Mouse (Mus musculus) ES-E14 (cell line): Measurements from ENCODE around the gene Cadps.

ENCODE experiments used
- CHD2 ChIP-seq: IDR thresholded peaks from 2 replicates; pipeline ENCODE4 v1.6.1; 2014; ENCODE audit warnings: mild to moderate bottlenecking, low read depth, low read length, inconsistent platforms
- HCFC1 ChIP-seq: IDR thresholded peaks from 2 replicates; pipeline ENCODE4 v1.6.1; 2012; ENCODE audit warnings: low read length, inconsistent platforms, borderline replicate concordance; ENCODE audit not compliant: insufficient read depth
- MAFK ChIP-seq: IDR thresholded peaks from 2 replicates; pipeline ENCODE4 v1.6.1; 2014; ENCODE audit warnings: mild to moderate bottlenecking, low read depth, low read length, inconsistent platforms; ENCODE audit not compliant: insufficient read depth
- ZC3H11A ChIP-seq: IDR thresholded peaks from 2 replicates; pipeline ENCODE4 v1.6.1; 2012; ENCODE audit warnings: low read depth, mild to moderate bottlenecking, inconsistent platforms, low read length, borderline replicate concordance
- ZNF384 ChIP-seq: IDR thresholded peaks from 2 replicates; pipeline ENCODE4 v1.6.1; 2012; ENCODE audit warnings: low read depth, low read length, inconsistent platforms

DNA sequence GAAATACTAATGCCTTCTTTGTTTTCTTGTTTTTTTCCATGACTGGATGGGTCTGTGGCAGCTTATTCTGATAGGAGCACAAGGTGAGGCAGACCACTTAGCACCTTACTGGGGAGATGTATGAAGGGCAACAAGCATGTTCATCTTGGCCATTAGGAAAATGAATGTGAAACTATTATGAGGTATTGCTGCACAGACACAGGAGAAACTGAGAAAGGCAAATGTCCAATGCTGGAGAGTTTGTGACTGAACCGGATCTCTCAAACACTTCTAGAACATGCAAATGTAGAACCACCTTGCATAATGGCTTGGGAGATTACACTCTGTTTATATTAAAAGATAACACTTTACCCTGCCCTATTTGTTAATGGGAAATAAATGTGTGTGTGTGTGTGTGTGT is 54.0 kb downstream of the Cadps start:
- TF ChIP-seq MAFK (no peak), ZNF384 (no peak), HCFC1 (no peak), CHD2 (no peak), ZC3H11A (no peak)
